Mouse (Mus musculus) c-Kit-positive CD71-negative TER-119-negative erythroid progenitor cells, embryonic 14.5 days (primary cell): ENCODE data around the gene Mks1.

Experiments
- DNase-seq: peaks from one replicate; pipeline ENCODE4 v3.0.0-alpha.2; 2013; ENCODE audit warnings: low read depth

The Mks1 gene

DNA sequence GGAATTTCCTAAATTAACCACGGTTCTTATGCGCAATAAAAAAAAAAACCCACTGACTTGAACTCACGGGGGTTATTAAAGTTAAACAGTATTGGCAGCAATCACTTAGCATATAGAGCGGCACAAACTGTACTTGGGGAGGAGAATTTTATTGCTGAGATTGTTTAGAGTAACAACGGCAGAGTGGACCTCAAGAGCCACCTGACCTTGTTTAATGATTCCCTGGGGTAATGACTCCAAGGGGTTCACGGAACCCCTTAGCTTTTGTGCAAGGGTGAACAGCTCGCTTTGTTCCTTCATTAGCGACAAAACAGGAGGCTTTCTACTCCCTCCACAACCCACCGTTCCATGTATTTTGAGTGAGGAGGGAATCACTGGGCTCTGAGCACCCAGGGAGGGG lies 26.8 kb downstream of the Mks1 start:
- no peak for DNase-seq

DNA sequence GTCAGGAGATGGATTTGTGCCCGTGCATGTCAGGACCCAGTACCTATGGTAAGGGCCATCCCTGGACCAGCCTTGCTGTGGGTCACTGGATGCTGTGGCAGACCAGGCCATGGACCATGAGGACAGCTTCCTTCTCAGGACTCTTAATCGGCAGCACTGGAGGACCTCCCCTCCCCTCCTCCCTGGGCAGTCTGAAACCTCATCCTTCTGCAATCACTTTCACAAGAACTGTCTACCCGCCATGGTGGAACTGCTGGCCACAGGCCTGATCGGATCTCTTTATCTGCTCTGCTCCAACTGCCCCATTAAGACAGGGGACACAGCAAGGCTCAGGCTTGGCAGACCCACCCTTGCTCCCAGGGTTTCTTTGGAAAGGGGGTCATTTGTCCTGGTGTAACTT lies 28.7 kb downstream of the Mks1 start:
- DNase-seq: no peak

DNA sequence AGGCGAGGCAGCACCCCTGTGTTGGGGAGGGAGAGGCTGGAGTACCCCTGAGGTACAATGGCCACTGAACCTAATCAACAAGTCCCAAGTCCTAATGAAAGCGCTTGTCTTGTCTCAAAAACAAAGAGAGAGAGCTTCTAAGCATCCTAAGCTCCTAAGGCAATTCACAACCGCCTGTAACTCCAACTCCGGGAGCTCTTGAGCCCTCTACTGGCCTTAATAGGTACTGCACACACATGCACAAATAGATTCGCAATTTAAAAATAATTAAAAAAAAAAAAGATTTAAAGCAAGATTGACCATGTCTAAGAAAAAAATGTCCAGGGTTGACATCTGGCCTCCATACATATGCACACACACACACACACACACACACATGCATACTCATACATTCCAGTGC lies 30.5 kb downstream of the Mks1 start:
- DNase-seq: no peak

DNA sequence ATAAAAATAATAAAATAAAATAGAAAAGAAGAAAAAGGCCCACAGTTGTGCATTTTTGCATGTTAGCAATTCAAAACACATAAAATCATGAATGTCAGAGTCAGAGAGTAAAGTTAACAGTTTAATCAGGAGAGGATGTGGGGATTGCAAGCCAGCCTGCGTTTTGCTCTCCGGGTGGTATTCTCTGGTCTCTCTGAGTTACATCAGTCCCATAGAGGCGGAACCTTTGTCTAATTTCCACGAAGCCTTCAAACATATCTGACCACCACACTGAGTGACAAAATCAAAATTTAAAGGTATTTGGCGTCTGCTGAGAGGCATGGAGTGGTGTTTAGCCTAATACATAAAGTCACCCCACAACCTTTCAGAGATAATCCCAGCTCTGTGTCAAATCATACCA lies 31.8 kb downstream of the Mks1 start:
- no peak for DNase-seq

DNA sequence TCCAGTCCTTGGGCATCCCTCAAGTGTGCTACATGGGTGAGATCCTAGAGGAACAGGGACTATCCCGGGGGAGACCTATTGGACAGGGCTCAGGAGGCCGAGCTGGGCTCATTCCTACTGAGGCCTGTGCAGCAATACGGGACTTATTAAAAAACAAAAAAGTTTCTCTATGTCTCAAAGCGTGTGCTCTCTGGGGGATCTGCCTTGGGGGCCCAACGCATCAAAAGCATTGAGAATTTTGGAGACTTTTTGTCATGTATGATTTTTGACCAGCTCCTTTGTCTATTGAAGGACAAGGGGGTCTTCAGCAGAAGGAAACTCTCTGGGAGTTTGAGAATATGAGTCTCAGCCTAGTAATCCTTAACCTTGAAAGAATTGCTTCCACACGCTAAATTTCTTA lies 39.2 kb downstream of the Mks1 start, which contains the start of gene Olfr462:
TSS of gene Olfr462 (minus strand) at position 101 of the 400 bp plus-strand sequence.
- DNase-seq: no peak

DNA sequence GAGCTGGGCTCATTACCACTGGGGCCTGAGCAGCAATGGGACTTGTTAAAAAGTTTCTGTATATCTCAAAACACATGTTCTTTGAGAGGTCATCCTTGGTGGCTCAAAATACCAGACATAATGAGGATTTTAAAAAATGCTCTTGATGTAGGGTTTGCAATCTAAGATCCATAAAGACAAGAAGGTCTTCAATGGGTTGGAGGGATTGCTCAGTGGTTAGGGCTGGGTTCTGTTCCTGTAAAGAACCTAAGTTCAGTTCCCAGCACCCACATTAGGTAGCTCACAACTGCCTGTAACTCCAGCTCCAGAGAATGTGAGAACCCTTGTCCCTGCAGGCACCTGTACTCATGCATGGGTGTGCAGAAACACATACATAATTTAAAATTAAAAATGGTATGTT lies 44.3 kb downstream of the Mks1 start, which contains the start of gene Olfr463:
TSS of gene Olfr463 (minus strand) at position 101 of the 400 bp plus-strand sequence.
- no peak for DNase-seq

DNA sequence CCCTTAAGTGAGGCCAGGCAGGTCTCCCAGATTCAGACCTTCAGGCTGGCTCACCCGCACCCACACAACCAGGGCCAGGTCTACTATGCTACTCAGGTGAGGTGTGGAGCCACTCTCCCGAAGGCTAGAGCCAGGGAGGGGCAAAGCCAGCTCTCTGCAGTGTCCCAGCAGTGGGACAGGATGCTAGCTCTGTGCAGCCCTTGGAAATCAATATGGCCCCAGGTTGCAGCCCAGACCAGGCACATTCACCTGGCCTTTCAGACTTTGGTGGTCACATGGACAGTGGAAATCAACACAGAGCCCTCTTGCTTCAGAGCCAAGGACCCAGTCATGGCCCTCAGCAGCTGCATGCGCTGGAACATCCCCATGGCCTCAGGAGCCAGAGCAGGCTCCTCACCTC lies 51.3 kb downstream of the Mks1 start:
- DNase-seq: no peak
